Mouse (Mus musculus) stomach, postnatal 0 days (tissue): Measurements from ENCODE around the gene Slit3. TPM values are rescaled to one million over a fixed set of nuclear protein-coding genes. Genes with fewer than 3 reads are reported as not detected.

Experiments
- ATAC-seq: fragments of 200-750 bp; cut with Nextera tagmentation; 2 replicates; pipeline ENCODE4 v1.8.0; 2017; ENCODE audit not compliant: low FRiP score, low TSS enrichment
- DNase-seq: peaks from one replicate; pipeline ENCODE4 v3.0.0-alpha.2; 2016; ENCODE audit warnings: low spot score
- H3K27ac ChIP-seq: fragments of 300-500 bp; sonication (generic); replicated peaks from 2 replicates; pipeline ENCODE4 v1.5.1; 2014; ENCODE audit warnings: mild to moderate bottlenecking, control low read depth
- H3K27me3 ChIP-seq: fragments of 300-500 bp; sonication (generic); 2 replicates; pipeline ENCODE4 v1.6.1; 2014; ENCODE audit warnings: low read length; ENCODE audit not compliant: control insufficient read depth, insufficient read depth
- H3K36me3 ChIP-seq: fragments of 300-500 bp; sonication (generic); 2 replicates; pipeline ENCODE4 v1.6.1; 2014; ENCODE audit warnings: low read length, mixed read lengths; ENCODE audit not compliant: control insufficient read depth, insufficient read depth
- H3K4me1 ChIP-seq: fragments of 300-500 bp; sonication (generic); replicated peaks from 2 replicates; pipeline ENCODE4 v1.6.1; 2014; ENCODE audit warnings: antibody characterized with exemption; ENCODE audit not compliant: control insufficient read depth, insufficient read depth
- H3K4me2 ChIP-seq: fragments of 300-500 bp; sonication (generic); replicated peaks from 2 replicates; pipeline ENCODE4 v1.6.1; 2014; ENCODE audit warnings: low read depth, mild to moderate bottlenecking, control low read depth, moderate library complexity
- H3K4me3 ChIP-seq: fragments of 300-500 bp; sonication (generic); 2 replicates; pipeline ENCODE4 v1.5.1; 2014; ENCODE audit warnings: low read depth, low read length, control low read depth
- H3K9ac ChIP-seq: fragments of 300-500 bp; sonication (generic); 2 replicates; pipeline ENCODE4 v1.6.1; 2014; ENCODE audit warnings: mild to moderate bottlenecking, low read length, control low read depth, mixed read lengths
- H3K9me3 ChIP-seq: fragments of 300-500 bp; sonication (generic); 2 replicates; pipeline ENCODE4 v1.6.1; 2016; ENCODE audit warnings: low read length; ENCODE audit not compliant: control insufficient read depth
- CTCF ChIP-seq: IDR thresholded peaks from 2 replicates; pipeline ENCODE4 v1.5.1; 2016; ENCODE audit warnings: antibody characterized with exemption, low read depth, mild to moderate bottlenecking, moderate library complexity
- EP300 ChIP-seq: optimal IDR thresholded peaks from 2 replicates; pipeline ENCODE3; 2016; ENCODE audit warnings: antibody characterized with exemption
- WGBS: fragments of 180-500 bp; shearing (Covaris S2); extraction: QIAGEN DNeasy Blood & Tissue Kit; methylation state at CpG from one replicate; pipeline ENCODE4 v1.1.7; 2014; 5-methylcytosine and 5-hydroxymethylcytosine counted together
- polyA plus RNA-seq: library from polyadenylated mRNA; unstranded; fragments of >200 nt; fragmentation: Nextera tagmentation; extraction: Ambion mirVana; gene quantifications from 2 replicates; pipeline ENCODE4 v1.2.1, GENCODE M21; 2015

Gene Slit3
- polyA plus RNA-seq, 1 experiment from 2014 or later: 8.1 TPM

DNA sequence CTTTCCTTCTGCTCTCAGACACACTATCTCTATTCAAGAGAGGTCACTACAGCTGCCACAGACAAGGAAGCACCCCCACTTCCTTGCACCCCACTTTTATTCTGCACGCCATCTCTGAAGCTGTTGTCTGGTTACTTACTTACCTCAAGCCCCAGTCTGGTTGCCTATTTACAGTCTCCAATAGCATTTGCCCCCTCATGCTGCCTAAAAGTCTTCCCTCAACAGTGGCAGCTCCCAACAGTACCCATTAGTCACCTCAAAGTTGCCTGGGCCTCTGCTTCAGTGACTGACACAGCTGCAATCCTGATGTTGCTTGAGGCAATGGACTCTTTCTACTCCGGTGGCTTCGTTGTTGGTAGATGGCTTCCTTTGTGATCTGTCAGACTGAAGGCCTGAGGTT is 42.4 kb downstream of the Slit3 start:
- Histone ChIP-seq H3K4me1 (no peaks in the 10 kb centered on the region), H3K4me3 (no peak overlapping the region), H3K9ac (no peak overlapping the region), H3K36me3 (no peaks in the 10 kb centered on the region), H3K9me3 (no peaks in the 10 kb centered on the region), H3K27me3 (no peaks in the 10 kb centered on the region), H3K27ac (no peak overlapping the region), H3K4me2 (no peak overlapping the region)
- 94% methylated on average over 3 of the region's 3 CpGs for WGBS
- TF ChIP-seq EP300: no peak
- no peak for TF ChIP-seq CTCF
- ATAC-seq (no peak), DNase-seq (no peak)

DNA sequence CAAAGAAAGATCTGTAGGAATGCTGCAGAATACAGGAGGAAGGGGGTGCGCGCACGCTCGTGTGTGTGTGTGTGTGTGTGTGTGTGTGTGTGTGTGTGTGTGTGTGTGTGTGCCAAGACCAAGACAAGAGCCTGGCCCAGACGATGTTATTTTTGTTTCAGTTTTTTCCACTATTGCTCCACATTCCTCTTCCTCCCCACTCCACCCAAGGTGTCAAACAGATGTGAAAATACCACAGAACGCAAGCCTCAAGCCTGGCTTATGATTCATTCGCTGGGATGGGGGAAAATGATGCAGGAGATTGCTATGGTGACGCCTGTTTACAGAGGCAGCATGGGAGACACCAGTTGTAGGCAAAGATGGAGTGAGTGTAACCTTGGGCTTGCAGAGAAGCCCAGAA is 46.2 kb downstream of the Slit3 start:
- TF ChIP-seq CTCF: no peak
- TF ChIP-seq EP300: no peak
- 65% methylated on average over 8 of the region's 8 CpGs for WGBS
- Histone ChIP-seq H3K9me3 (no peaks in the 10 kb centered on the region), H3K4me2 (no peak overlapping the region), H3K4me1 (no peaks in the 10 kb centered on the region), H3K4me3 (no peak overlapping the region), H3K27ac (no peak overlapping the region), H3K36me3 (no peaks in the 10 kb centered on the region), H3K9ac (no peak overlapping the region), H3K27me3 (no peaks in the 10 kb centered on the region)
- no peak for ATAC-seq
- no peak for DNase-seq

DNA sequence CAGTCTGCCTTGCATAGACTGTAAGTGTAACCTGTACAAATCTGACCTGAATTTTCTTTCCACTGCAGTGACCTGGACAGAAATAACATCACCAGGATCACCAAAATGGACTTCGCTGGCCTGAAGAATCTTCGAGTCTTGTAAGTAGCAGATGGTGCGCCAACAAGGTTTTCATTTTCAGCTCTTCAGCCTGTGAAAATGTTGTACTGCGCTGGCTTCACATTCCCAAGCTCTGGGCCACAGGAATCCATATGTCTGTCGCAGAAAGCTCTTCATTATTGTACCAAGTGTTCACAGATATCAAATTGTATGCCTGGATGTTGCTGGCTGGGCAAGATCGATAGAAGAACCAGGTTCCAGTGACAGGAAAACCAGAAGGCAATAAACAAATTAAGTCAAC is 50.5 kb downstream of the Slit3 start:
- 87% methylated on average over 6 of the region's 6 CpGs for WGBS
- DNase-seq (no peak), ATAC-seq (no peak)
- no peak for TF ChIP-seq EP300
- TF ChIP-seq CTCF: no peak
- Histone ChIP-seq H3K9me3 (no peaks in the 10 kb centered on the region), H3K27me3 (no peaks in the 10 kb centered on the region), H3K36me3 (no peaks in the 10 kb centered on the region), H3K4me3 (no peak overlapping the region), H3K4me2 (no peak overlapping the region), H3K9ac (no peak overlapping the region), H3K4me1 (no peaks in the 10 kb centered on the region), H3K27ac (no peak overlapping the region)

DNA sequence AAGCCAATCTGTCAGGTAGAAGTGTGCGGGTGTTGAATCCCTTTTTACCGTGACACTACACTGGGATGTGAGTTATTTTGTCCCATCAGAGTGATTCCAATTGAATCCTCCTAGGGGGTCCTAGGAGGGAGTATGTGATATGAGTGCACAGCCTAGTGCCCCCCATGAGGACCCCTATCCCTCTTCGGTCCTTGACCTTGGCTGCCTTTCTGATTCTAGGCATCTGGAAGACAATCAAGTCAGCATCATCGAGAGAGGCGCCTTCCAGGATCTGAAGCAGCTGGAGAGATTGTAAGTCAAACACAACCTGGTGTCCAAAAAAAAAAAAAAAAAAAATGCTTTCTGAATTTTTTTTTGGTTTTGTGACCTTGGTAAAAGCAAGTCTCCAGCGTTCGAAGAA is 56.5 kb downstream of the Slit3 start:
- 74% methylated on average over 7 of the region's 7 CpGs for WGBS
- H3K9me3 ChIP-seq: no peaks in the 10 kb centered on the region
- no peak for DNase-seq

DNA sequence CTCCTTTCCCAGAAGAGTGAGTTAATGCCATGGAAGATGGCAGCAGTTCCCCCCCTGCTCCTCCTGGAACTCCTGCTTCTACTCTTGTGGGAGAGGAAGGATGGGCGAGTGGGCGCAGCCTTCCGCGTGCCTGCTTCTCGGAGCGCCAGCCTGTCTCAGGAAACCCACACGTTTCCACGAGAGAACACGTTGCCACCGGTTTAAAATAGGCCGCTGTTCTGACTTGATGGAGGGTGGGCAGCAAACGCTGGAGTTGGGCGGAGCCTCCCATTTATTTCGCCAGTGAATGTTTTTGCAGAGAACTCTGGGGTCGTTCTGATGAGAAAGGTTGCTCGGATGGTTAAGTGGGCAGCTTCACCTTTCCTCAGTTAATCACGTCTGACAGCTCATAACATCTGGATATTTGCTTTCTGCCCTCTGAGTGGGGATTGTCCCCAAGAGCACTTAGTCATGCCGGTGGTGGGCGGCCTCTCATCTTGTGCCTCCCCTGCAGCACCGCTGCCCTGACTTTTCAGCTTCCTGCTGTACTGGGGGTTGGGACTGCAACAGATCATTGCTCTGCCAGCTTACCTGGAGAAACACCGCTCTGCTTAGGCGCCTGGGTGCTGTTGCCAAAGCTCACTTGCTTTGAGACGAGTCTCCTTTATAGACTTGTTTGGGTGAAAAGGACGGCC is 57.3 kb downstream of the Slit3 start:
- DNase-seq: no peak
- Histone ChIP-seq H3K4me1 (no peaks in the 10 kb centered on the region), H3K9ac (no peak overlapping the region), H3K27me3 (no peaks in the 10 kb centered on the region), H3K9me3 (no peaks in the 10 kb centered on the region), H3K27ac (no peak overlapping the region), H3K4me2 (no peak overlapping the region), H3K4me3 (no peak overlapping the region), H3K36me3 (no peaks in the 10 kb centered on the region)
- ATAC-seq: no peak
- 34% methylated on average over 24 of the region's 24 CpGs for WGBS
- TF ChIP-seq EP300 (no peak), CTCF (no peak)

More for the DNA sequence above, 56.5 kb downstream of the Slit3 start:
- no peaks in the 10 kb centered on the region for H3K4me1 ChIP-seq
- TF ChIP-seq CTCF (no peak), EP300 (no peak)
- H3K9ac ChIP-seq: no peak overlapping the region
- H3K4me3 ChIP-seq: no peak overlapping the region
- no peak overlapping the region for H3K27ac ChIP-seq
- no peak for ATAC-seq
- H3K36me3 ChIP-seq: no peaks in the 10 kb centered on the region
- H3K27me3 ChIP-seq: no peaks in the 10 kb centered on the region
- H3K4me2 ChIP-seq: no peak overlapping the region

DNA sequence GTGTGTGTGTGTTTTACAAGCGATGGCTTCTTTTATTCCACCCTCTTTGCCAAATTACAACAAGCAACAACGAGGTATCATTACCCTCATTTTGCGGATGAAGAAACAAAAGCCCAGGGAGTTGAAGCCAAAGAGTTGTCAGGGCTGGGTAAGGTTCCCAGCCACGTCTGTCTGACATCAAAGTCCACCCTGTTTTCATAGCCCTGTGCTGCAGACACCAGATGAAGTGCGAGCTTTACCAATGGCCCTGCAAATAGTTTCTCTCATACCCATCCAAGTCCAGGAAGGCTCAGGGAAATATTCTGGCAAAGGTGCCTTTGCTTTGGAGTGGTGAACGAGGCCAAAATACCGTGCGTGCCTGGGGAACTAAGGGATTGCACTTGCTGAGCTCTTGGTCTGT is 58.3 kb downstream of the Slit3 start:
- H3K4me2 ChIP-seq: no peak overlapping the region
- H3K36me3 ChIP-seq: no peaks in the 10 kb centered on the region
- H3K27me3 ChIP-seq: no peaks in the 10 kb centered on the region
- H3K4me1 ChIP-seq: no peaks in the 10 kb centered on the region
- H3K27ac ChIP-seq: no peak overlapping the region
- no peak for DNase-seq
- no peak overlapping the region for H3K9ac ChIP-seq
- H3K9me3 ChIP-seq: no peaks in the 10 kb centered on the region
- ATAC-seq: no peak
- H3K4me3 ChIP-seq: no peak overlapping the region
- WGBS: 74% methylated on average over 8 of the region's 8 CpGs
- TF ChIP-seq EP300: no peak
- TF ChIP-seq CTCF: no peak
